Mouse (Mus musculus) heart, adult 2 months (tissue): ENCODE measurements around the gene Psmd5. TPM values are rescaled to one million over a fixed set of nuclear protein-coding genes. Genes with fewer than 3 reads are reported as not detected.
"Not testable (repeated sequence)": the region's sequence is repeated elsewhere in the genome, so short reads cannot be mapped to it uniquely, and the experiment has no call there.

Experiments used
- DNase-seq, 2 experiments: peaks; one replicate each; pipeline ENCODE4 v3.0.0; 2021
- H3K27ac ChIP-seq: fragments of 200-600 bp; 2 replicates; pipeline ENCODE4 v1.8.1; 2022
- H3K27me3 ChIP-seq: fragments of 200-500 bp; 2 replicates; pipeline ENCODE4 v1.6.1; 2012; ENCODE audit warnings: mild to moderate bottlenecking, low read length, inconsistent platforms, mixed read lengths; ENCODE audit not compliant: control insufficient read depth, insufficient read depth
- H3K36me3 ChIP-seq: fragments of 200-500 bp; 2 replicates; pipeline ENCODE4 v1.6.1; 2012; ENCODE audit warnings: low read length, inconsistent platforms; ENCODE audit not compliant: control insufficient read depth, insufficient read depth
- H3K4me1 ChIP-seq: fragments of 200-500 bp; 2 replicates; pipeline ENCODE4 v1.6.1; 2011; ENCODE audit warnings: low read length; ENCODE audit not compliant: control insufficient read depth, insufficient read depth
- H3K4me3 ChIP-seq: fragments of 200-600 bp; 2 replicates; pipeline ENCODE4 v1.8.1; 2022
- H3K79me2 ChIP-seq: fragments of 200-500 bp; replicated peaks from 2 replicates; pipeline ENCODE4 v1.6.1; 2012; ENCODE audit warnings: mild to moderate bottlenecking, inconsistent platforms, low read length, moderate library complexity, mixed read lengths; ENCODE audit not compliant: control insufficient read depth, insufficient read depth
- H3K9ac ChIP-seq: fragments of 200-500 bp; 2 replicates; pipeline ENCODE4 v1.6.1; 2012; ENCODE audit warnings: low read depth, mild to moderate bottlenecking, control low read depth, inconsistent platforms, low read length, mixed read lengths
- CTCF ChIP-seq: fragments of 200-600 bp; IDR thresholded peaks from 2 replicates; pipeline ENCODE4 v1.8.1; 2022; ENCODE audit warnings: antibody characterized with exemption, mild to moderate bottlenecking, moderate library complexity
- EP300 ChIP-seq: fragments of 200-500 bp; IDR thresholded peaks from 2 replicates; pipeline ENCODE4 v1.6.1; 2011; ENCODE audit warnings: low read depth, low read length, control low read depth; ENCODE audit not compliant: insufficient read depth
- POLR2A ChIP-seq: fragments of 200-500 bp; IDR thresholded peaks from 2 replicates; pipeline ENCODE4 v1.6.1; 2011; ENCODE audit warnings: mild to moderate bottlenecking, low read depth, low read length, control low read depth; ENCODE audit not compliant: insufficient read depth
- WGBS: fragments of 180-500 bp; shearing (Covaris S2); methylation state at CpG from one replicate; pipeline ENCODE4 v1.1.7; 2018; 5-methylcytosine and 5-hydroxymethylcytosine counted together
- intact Hi-C: fragments of 180-260 bp; cut with DNase I; formaldehyde crosslinking; loops from one replicate; pipeline ENCODE4 v1.15.1; 2025
- polyA plus RNA-seq: library from polyadenylated mRNA; depleted of rRNA; stranded (reverse); fragments of >200 nt; gene quantifications from 2 replicates; pipeline ENCODE4 v1.2.3, GENCODE M21; 2012; rRNA removed
- total RNA-seq, 2 experiments: library from RNA; stranded (reverse); gene quantifications; 2 replicates each; pipeline ENCODE4 v1.2.3; 2021

The Psmd5 gene
- total and polyA plus RNA-seq, 3 experiments: 8.1 to 12.9 (median 11.3) TPM

DNA sequence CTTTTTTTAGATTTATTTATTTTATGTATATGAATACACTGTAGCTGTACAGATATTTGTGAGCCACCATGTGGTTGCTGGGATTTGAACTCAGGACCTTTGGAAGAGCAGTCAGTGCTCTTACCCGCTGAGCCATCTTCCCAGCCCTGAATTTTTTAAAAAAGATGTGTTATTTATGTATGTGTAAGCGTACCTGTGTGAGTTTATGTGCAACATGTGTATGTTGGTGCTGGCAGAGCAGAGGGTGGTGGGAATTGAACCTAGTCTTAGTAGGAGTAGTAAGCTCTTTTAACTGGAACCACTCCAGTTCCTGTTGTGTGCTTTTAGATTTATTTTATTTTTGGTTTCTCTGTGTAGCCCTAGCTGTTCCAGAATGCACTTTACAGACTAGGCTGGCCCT, 70.6 kb downstream of the Psmd5 start:
- intact Hi-C loops: no loop called here
- WGBS: 97% methylated on average over 2 of the region's 2 CpGs

DNA sequence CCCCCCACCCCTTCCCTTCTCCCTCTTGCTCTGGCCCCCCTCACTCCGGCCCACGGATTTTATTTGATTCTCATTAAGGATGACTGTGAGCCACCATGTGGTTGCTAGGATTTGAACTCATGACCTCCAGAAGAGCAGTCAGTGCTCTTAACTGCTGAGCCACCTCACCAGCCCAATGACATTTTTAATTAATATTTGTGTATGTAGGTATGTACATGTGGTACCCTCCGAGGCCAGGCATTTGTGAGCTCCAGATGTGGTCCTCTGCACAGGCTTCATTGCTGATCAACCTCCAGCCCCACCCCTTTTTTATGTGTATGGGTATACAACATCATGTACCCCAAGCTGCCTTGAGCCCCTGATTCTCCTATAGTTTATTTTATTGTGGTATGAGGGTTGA, 71.0 kb downstream of the Psmd5 start:
- Histone ChIP-seq H3K36me3 (peaks cover 42% of the 10 kb centered on the region), H3K27ac (no peak overlapping the region; the same call in 1 of the 2 replicates), H3K4me3 (peak overlapping the region; percentile 68; the same call in 1 of the 2 replicates), H3K27me3 (no peaks in the 10 kb centered on the region), H3K4me1 (peaks cover 12% of the 10 kb centered on the region), H3K9ac (no peak overlapping the region), H3K79me2 (peaks cover 8% of the 10 kb centered on the region)
- WGBS: 66% methylated on average over 3 of the region's 3 CpGs
- DNase-seq: no peak
- intact Hi-C loops: no loop called here
- TF ChIP-seq CTCF (no peak), POLR2A (no peak), EP300 (no peak)

More for the DNA sequence above, 70.6 kb downstream of the Psmd5 start:
- H3K9ac ChIP-seq: no peak overlapping the region
- H3K36me3 ChIP-seq: peaks cover 42% of the 10 kb centered on the region
- DNase-seq: no peak
- no peak for TF ChIP-seq CTCF
- no peak for TF ChIP-seq EP300
- no peak for TF ChIP-seq POLR2A
- H3K79me2 ChIP-seq: peaks cover 9% of the 10 kb centered on the region
- no peaks in the 10 kb centered on the region for H3K27me3 ChIP-seq
- no peak overlapping the region for H3K4me3 ChIP-seq
- H3K4me1 ChIP-seq: peaks cover 12% of the 10 kb centered on the region
- no peak overlapping the region; the same call in 1 of the 2 replicates for H3K27ac ChIP-seq

DNA sequence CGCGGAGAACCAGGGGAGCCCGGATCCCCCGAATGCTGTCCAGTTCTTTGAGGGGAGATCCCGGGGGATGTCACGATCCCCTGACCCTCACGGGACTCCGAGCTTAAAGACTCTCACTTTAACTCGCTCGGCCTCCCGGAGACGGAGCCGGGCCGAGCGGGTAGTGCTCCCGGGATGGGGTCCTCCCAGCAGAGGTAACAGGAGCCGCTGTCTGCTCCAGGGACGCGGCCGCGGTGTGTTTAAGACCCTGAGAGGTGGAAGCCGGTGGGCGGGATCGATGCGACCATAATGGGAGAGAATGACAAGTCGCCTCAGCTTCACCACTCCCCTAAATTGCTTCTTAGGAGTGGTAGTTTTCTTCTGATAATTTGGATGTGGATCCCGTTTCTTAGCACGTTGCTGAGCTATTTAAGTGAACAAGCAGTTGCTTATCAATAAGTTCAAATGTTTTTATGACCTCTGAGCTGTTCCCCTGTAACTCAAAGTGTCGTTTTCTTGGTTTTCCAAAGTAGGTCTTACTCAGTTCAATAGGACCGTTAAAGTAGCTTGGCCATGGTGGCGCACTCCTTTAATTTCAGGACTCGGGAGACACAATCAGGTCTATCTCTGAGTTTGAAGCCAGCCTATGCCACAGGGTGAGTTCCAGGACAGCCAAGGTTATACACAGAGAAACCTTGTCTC, 72.1 kb downstream of the Psmd5 start:
- H3K27ac ChIP-seq: peak overlapping the region; percentile 90
- H3K27me3 ChIP-seq, H3K79me2 ChIP-seq, DNase-seq: not testable (repeated sequence)
- WGBS: under 1% methylated on average over 32 of the region's 32 CpGs
- H3K36me3 ChIP-seq: peaks cover 35% of the 10 kb centered on the region
- H3K4me3 ChIP-seq: peak overlapping the region; percentile 68
- H3K9ac ChIP-seq: peak overlapping the region; percentile 75
- H3K4me1 ChIP-seq: peaks cover 12% of the 10 kb centered on the region
- intact Hi-C loops: loop anchor here (1.0 kb wide), 1 partner anchor 24 kb away; the partner anchor contains the start of gene Fbxw2

DNA sequence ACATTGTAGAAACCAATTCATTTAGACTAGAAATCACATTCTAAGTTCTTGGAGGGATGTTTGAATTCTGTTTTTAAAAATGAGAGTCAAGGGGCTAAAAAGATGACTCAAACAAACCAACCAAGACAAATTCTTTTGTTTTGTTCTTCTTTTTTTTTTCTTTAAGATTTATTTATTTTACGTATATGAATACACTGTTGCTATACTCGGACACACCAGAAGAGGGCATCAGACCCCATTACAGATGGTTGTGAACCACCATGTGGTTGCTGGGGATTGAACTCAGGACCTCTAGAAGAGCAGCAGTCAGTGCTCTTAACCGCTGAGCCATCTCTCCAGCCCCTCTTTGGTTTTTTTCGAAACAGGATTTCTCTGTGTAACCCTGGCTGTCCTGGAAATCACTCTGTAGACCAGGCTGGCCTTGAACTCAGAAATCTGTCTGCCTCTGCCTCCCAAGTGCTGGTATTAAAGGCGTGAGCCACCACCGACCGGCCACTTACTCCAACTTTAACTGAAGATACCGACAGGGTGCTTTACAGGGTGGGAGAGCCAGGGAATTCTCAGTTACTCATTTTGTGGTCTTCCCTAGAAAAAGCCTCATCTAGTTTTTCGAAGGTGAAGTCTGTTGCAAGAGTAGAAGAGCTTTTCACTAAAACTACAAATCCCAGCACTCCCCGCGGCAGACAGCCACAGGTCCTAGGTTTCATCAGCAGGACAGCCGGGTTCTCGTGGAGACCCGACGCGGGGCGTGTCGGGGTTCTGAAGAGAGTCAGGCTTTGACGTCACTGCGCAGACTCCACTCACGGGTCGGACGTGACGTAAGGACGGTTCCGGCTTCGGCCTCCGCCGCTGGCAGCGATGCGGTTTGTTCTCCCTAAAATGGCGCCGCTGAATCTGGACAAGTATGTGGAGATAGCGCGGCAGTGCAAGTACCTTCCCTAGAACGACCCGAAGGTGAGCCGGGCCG, 73.0 kb downstream of the Psmd5 start:
- peak; percentile 95 to 98 for DNase-seq
- peak overlapping the region; percentile 68 for H3K4me3 ChIP-seq
- intact Hi-C loops: loop anchor here (1.0 kb wide), 1 partner anchor 25 kb away; the partner anchor contains the start of gene Fbxw2
- peaks cover 12% of the 10 kb centered on the region for H3K4me1 ChIP-seq
- peak overlapping the region; percentile 90 for H3K27ac ChIP-seq
- H3K36me3 ChIP-seq: peaks cover 27% of the 10 kb centered on the region
- 7% methylated on average over 39 of the region's 39 CpGs for WGBS
- H3K9ac ChIP-seq: peak overlapping the region; percentile 75
- peak; percentile 85 for TF ChIP-seq EP300
- peak; percentile 96 for TF ChIP-seq POLR2A
- TF ChIP-seq CTCF: peak; percentile 41
- no peaks in the 10 kb centered on the region for H3K27me3 ChIP-seq
- H3K79me2 ChIP-seq: peaks cover 6% of the 10 kb centered on the region

DNA sequence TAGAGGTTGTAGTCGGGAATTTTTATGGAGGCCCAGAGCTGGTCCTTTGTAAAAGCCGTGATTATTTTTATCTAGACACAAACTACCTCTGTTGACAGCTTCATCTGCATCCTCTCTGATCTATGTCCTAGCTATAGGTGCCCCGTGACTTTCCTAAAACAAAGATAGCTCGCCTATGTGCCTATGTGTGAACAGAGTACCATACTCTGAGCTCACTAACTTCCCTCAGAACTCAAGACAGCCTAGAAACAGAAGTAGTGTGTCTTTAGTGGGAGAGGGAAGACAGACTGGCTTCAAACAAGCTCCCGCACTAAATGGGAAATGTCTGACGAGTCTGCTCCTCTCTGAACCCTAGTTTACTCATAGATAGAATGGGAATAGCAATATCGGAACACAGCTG, 74.4 kb downstream of the Psmd5 start:
- intact Hi-C loops: no loop called here
- H3K4me1 ChIP-seq: peaks cover 9% of the 10 kb centered on the region
- peak overlapping the region; percentile 78; the same call in 1 of the 2 replicates for H3K27ac ChIP-seq
- TF ChIP-seq CTCF (no peak), POLR2A (no peak), EP300 (no peak)
- DNase-seq: no peak
- peaks cover 17% of the 10 kb centered on the region for H3K36me3 ChIP-seq
- no peaks in the 10 kb centered on the region for H3K27me3 ChIP-seq
- peaks cover 5% of the 10 kb centered on the region for H3K79me2 ChIP-seq
- WGBS: 65% methylated on average over 7 of the region's 7 CpGs
- H3K4me3 ChIP-seq: peak overlapping the region; percentile 83; the same call in 1 of the 2 replicates
- no peak overlapping the region for H3K9ac ChIP-seq

Other genes starting within 250 kb of the Psmd5 start
- 10 to 100 TPM; 35.5 to 36.7 TPM for gene Gapvd1, start 119.7 kb downstream of the Psmd5 start, total RNA-seq
- gene Gapvd1, start 119.7 kb downstream of the Psmd5 start, polyA plus RNA-seq: 10.2 and 17.7 TPM in 2 replicates
- gene Hspa5, start 103.0 kb downstream of the Psmd5 start, total RNA-seq: 100 to 1,000 TPM; 752 to 818 TPM
- 427 and 503 TPM in 2 replicates for gene Hspa5, start 103.0 kb downstream of the Psmd5 start, polyA plus RNA-seq
- gene Rabepk, start 75.1 kb downstream of the Psmd5 start, total RNA-seq: 10 to 100 TPM; 12.1 to 13.3 TPM
- 19.3 and 23.4 TPM in 2 replicates for gene Rabepk, start 75.1 kb downstream of the Psmd5 start, polyA plus RNA-seq
- gene Fbxw2, start 48.7 kb downstream of the Psmd5 start, total RNA-seq: 10 to 100 TPM; 40.2 to 45.3 TPM
- gene Fbxw2, start 48.7 kb downstream of the Psmd5 start, polyA plus RNA-seq: 29.5 and 49.2 TPM in 2 replicates
- not detected for gene Gm34653, start 42.0 kb downstream of the Psmd5 start, total RNA-seq
- not detected in 2 replicates for gene Gm34653, start 42.0 kb downstream of the Psmd5 start, polyA plus RNA-seq
- gene Cutal, start 572 bp downstream of the Psmd5 start, total RNA-seq: under 1 TPM; 0.37 to 0.61 TPM
- gene Cutal, start 572 bp downstream of the Psmd5 start, polyA plus RNA-seq: 1.7 and 2.9 TPM in 2 replicates
- gene Phf19, start 39.1 kb upstream of the Psmd5 start, total RNA-seq: 1 to 10 TPM in 1 of 2 experiments, under 1 TPM in 1; 0.76 to 1.1 TPM
- 0.80 and 0.91 TPM in 2 replicates for gene Phf19, start 39.1 kb upstream of the Psmd5 start, polyA plus RNA-seq
- gene Traf1, start 86.8 kb upstream of the Psmd5 start, total RNA-seq: 1 to 10 TPM; 1.2 TPM
- gene Traf1, start 86.8 kb upstream of the Psmd5 start, polyA plus RNA-seq: 2.0 and 2.5 TPM in 2 replicates
- not detected for gene Hc, start 186.5 kb upstream of the Psmd5 start, total RNA-seq
- gene Hc, start 186.5 kb upstream of the Psmd5 start, polyA plus RNA-seq: 0.06 and 0.26 TPM in 2 replicates
- not detected for gene AI182371, start 226.6 kb upstream of the Psmd5 start, total RNA-seq
- gene AI182371, start 226.6 kb upstream of the Psmd5 start, polyA plus RNA-seq: 0.14 and 0.35 TPM in 2 replicates
- 1 to 10 TPM; 5.0 to 5.3 TPM for gene Cntrl, start 234.5 kb upstream of the Psmd5 start, total RNA-seq
- gene Cntrl, start 234.5 kb upstream of the Psmd5 start, polyA plus RNA-seq: 6.5 and 8.1 TPM in 2 replicates